Mouse (Mus musculus) kidney, postnatal 10 days (tissue): Measurements from ENCODE around the gene Uvrag.

Source experiments
- DNase-seq: peaks from one replicate; pipeline ENCODE4 v3.0.0; 2021; ENCODE audit warnings: mixed read lengths

Gene Uvrag

GRCm38 (mm10) chr7:99164873-99165410, 24.0 kb upstream of the Uvrag start:
- DNase-seq, result no peak

- DNase-seq, result no peak
These were observed 21.5 kb upstream of the Uvrag start for GRCm38 (mm10) chr7:99162462-99162861.

- DNase-seq, result no peak
These were observed 21.0 kb upstream of the Uvrag start for GRCm38 (mm10) chr7:99161961-99162360.

GRCm38 (mm10) chr7:99161529-99161928, 20.6 kb upstream of the Uvrag start:
- peak; percentile 88 for DNase-seq

GRCm38 (mm10) chr7:99160995-99161394, 20.1 kb upstream of the Uvrag start:
- DNase-seq, result no peak

GRCm38 (mm10) chr7:99159446-99159845, 18.5 kb upstream of the Uvrag start:
- no peak for DNase-seq

- DNase-seq, result no peak
These were observed 18.0 kb upstream of the Uvrag start for GRCm38 (mm10) chr7:99158904-99159303.

GRCm38 (mm10) chr7:99158011-99158410, 17.1 kb upstream of the Uvrag start:
- no peak for DNase-seq

GRCm38 (mm10) chr7:99156737-99157136, 15.8 kb upstream of the Uvrag start:
- DNase-seq, result no peak

- DNase-seq, result peak; percentile 72
These were observed 14.7 kb upstream of the Uvrag start for GRCm38 (mm10) chr7:99155311-99156289.

GRCm38 (mm10) chr7:99154648-99155151, 13.8 kb upstream of the Uvrag start:
- DNase-seq, result peak; percentile 51

GRCm38 (mm10) chr7:99153686-99154202, 12.8 kb upstream of the Uvrag start:
- no peak for DNase-seq

- DNase-seq, result no peak
These were observed 11.8 kb upstream of the Uvrag start for GRCm38 (mm10) chr7:99152756-99153155.

GRCm38 (mm10) chr7:99151342-99151741, 10.4 kb upstream of the Uvrag start:
- DNase-seq, result peak; percentile 98

GRCm38 (mm10) chr7:99149017-99149416, 8.1 kb upstream of the Uvrag start:
- DNase-seq, result no peak

- DNase-seq, result no peak
These were observed 6.6 kb upstream of the Uvrag start for GRCm38 (mm10) chr7:99147494-99147893.

- no peak for DNase-seq
These were observed 6.0 kb upstream of the Uvrag start for GRCm38 (mm10) chr7:99146906-99147305.

GRCm38 (mm10) chr7:99146011-99146410, 5.1 kb upstream of the Uvrag start:
- no peak for DNase-seq

GRCm38 (mm10) chr7:99144616-99145015, 3.7 kb upstream of the Uvrag start:
- no peak for DNase-seq

- DNase-seq, result no peak
These were observed 2.3 kb upstream of the Uvrag start for GRCm38 (mm10) chr7:99143244-99143643.

- DNase-seq, result no peak
These were observed 1.1 kb upstream of the Uvrag start for GRCm38 (mm10) chr7:99141919-99142606.

- no peak for DNase-seq
These were observed 430 bp downstream of the Uvrag start for GRCm38 (mm10) chr7:99140511-99140910.

GRCm38 (mm10) chr7:99139841-99140491, 975 bp downstream of the Uvrag start:
- peak; percentile 51 for DNase-seq
